Mouse (Mus musculus): ENCODE results near the gene C1rl. TPM values are rescaled to one million over a fixed set of nuclear protein-coding genes. Genes with fewer than 3 reads are reported as not detected.
"Not testable (repeated sequence)": the region's sequence is repeated elsewhere in the genome, so short reads cannot be mapped to it uniquely, and the experiment has no call there.

The C1rl gene
- total and polyA plus RNA-seq, 2 experiments = 53.6 to 73.0 TPM

- H3K27ac ChIP-seq (replicated peaks; ENCODE audit: insufficient read depth, low read depth, low read length) = no peak overlapping the region
- no peaks in the 10 kb centered on the region for H3K36me3 ChIP-seq (ENCODE audit: control insufficient read depth, insufficient read depth, low read length)
- no peak overlapping the region for H3K4me3 ChIP-seq (ENCODE audit: insufficient read depth, low read depth, low read length)
- H3K79me2 ChIP-seq (ENCODE audit: control insufficient read depth, insufficient read depth, low read length) = no peaks in the 10 kb centered on the region
- 92% methylated on average over 3 of the region's 3 CpGs for WGBS
- DNase-seq (ENCODE audit: extremely low read depth, low read depth, low spot score) = no peak
- H3K27me3 ChIP-seq (ENCODE audit: control insufficient read depth, insufficient read depth, low read length) = no peaks in the 10 kb centered on the region
- peaks cover 34% of the 10 kb centered on the region for H3K4me1 ChIP-seq (ENCODE audit: control insufficient read depth, insufficient read depth, low read length)
- H3K9ac ChIP-seq (ENCODE audit: low read depth, low read length) = no peak overlapping the region
- no peak for TF ChIP-seq POLR2A (IDR thresholded peaks at IDR 0.05; ENCODE audit: extremely low read depth, insufficient read depth, low read length)
- TF ChIP-seq CTCF (IDR thresholded peaks at IDR 0.05; ENCODE audit: low read depth, low read length) = no peak
Measured at GRCm38 (mm10) chr6:124479573-124479930, 13.4 kb upstream of the C1rl start.

GRCm38 (mm10) chr6:124480295-124480694 is 12.6 kb upstream of the C1rl start:
- DNase-seq (ENCODE audit: extremely low read depth, low read depth, low spot score) = peak; percentile 62
- TF ChIP-seq CTCF (IDR thresholded peaks at IDR 0.05; ENCODE audit: low read depth, low read length) (no peak), POLR2A (IDR thresholded peaks at IDR 0.05; ENCODE audit: extremely low read depth, insufficient read depth, low read length) (no peak)
- Histone ChIP-seq H3K36me3 (ENCODE audit: control insufficient read depth, insufficient read depth, low read length) (no peaks in the 10 kb centered on the region), H3K4me3 (ENCODE audit: insufficient read depth, low read depth, low read length) (no peak overlapping the region), H3K27me3 (ENCODE audit: control insufficient read depth, insufficient read depth, low read length) (no peaks in the 10 kb centered on the region), H3K9ac (ENCODE audit: low read depth, low read length) (no peak overlapping the region), H3K27ac (replicated peaks; ENCODE audit: insufficient read depth, low read depth, low read length) (no peak overlapping the region), H3K4me1 (ENCODE audit: control insufficient read depth, insufficient read depth, low read length) (peaks cover 34% of the 10 kb centered on the region), H3K79me2 (ENCODE audit: control insufficient read depth, insufficient read depth, low read length) (no peaks in the 10 kb centered on the region)
- WGBS = 28% methylated on average over 4 of the region's 4 CpGs

GRCm38 (mm10) chr6:124481571-124481970 is 11.3 kb upstream of the C1rl start:
- TF ChIP-seq CTCF (IDR thresholded peaks at IDR 0.05; ENCODE audit: low read depth, low read length) (peak; percentile 60), POLR2A (IDR thresholded peaks at IDR 0.05; ENCODE audit: extremely low read depth, insufficient read depth, low read length) (no peak)
- Histone ChIP-seq H3K27me3 (ENCODE audit: control insufficient read depth, insufficient read depth, low read length) (no peaks in the 10 kb centered on the region), H3K27ac (replicated peaks; ENCODE audit: insufficient read depth, low read depth, low read length) (peak overlapping the region; percentile 86), H3K36me3 (ENCODE audit: control insufficient read depth, insufficient read depth, low read length) (no peaks in the 10 kb centered on the region), H3K9ac (ENCODE audit: low read depth, low read length) (peak overlapping the region; percentile 67), H3K79me2 (ENCODE audit: control insufficient read depth, insufficient read depth, low read length) (no peaks in the 10 kb centered on the region), H3K4me1 (ENCODE audit: control insufficient read depth, insufficient read depth, low read length) (peaks cover 34% of the 10 kb centered on the region), H3K4me3 (ENCODE audit: insufficient read depth, low read depth, low read length) (peak overlapping the region; percentile 53)
- WGBS = 20% methylated on average over 6 of the region's 6 CpGs
- DNase-seq (ENCODE audit: extremely low read depth, low read depth, low spot score) = peak; percentile 93

- WGBS = 88% methylated on average over 3 of the region's 3 CpGs
- not testable (repeated sequence) for H3K27me3 ChIP-seq (ENCODE audit: control insufficient read depth, insufficient read depth, low read length); H3K9ac ChIP-seq (ENCODE audit: low read depth, low read length); H3K79me2 ChIP-seq (ENCODE audit: control insufficient read depth, insufficient read depth, low read length); H3K4me3 ChIP-seq (ENCODE audit: insufficient read depth, low read depth, low read length); DNase-seq (ENCODE audit: extremely low read depth, low read depth, low spot score); H3K36me3 ChIP-seq (ENCODE audit: control insufficient read depth, insufficient read depth, low read length); H3K27ac ChIP-seq (replicated peaks; ENCODE audit: insufficient read depth, low read depth, low read length)
- H3K4me1 ChIP-seq (ENCODE audit: control insufficient read depth, insufficient read depth, low read length) = peaks cover 22% of the 10 kb centered on the region
Measured at GRCm38 (mm10) chr6:124483831-124484230, 9.1 kb upstream of the C1rl start.

- H3K79me2 ChIP-seq (ENCODE audit: control insufficient read depth, insufficient read depth, low read length) = no peaks in the 10 kb centered on the region
- peaks cover 19% of the 10 kb centered on the region for H3K4me1 ChIP-seq (ENCODE audit: control insufficient read depth, insufficient read depth, low read length)
- no peaks in the 10 kb centered on the region for H3K36me3 ChIP-seq (ENCODE audit: control insufficient read depth, insufficient read depth, low read length)
- no peak overlapping the region for H3K27ac ChIP-seq (replicated peaks; ENCODE audit: insufficient read depth, low read depth, low read length)
- no peak for DNase-seq (ENCODE audit: extremely low read depth, low read depth, low spot score)
- no peak for TF ChIP-seq CTCF (IDR thresholded peaks at IDR 0.05; ENCODE audit: low read depth, low read length)
- no peak for TF ChIP-seq POLR2A (IDR thresholded peaks at IDR 0.05; ENCODE audit: extremely low read depth, insufficient read depth, low read length)
- H3K4me3 ChIP-seq (ENCODE audit: insufficient read depth, low read depth, low read length) = no peak overlapping the region
- H3K27me3 ChIP-seq (ENCODE audit: control insufficient read depth, insufficient read depth, low read length) = no peaks in the 10 kb centered on the region
- WGBS = 84% methylated on average over 7 of the region's 7 CpGs
- H3K9ac ChIP-seq (ENCODE audit: low read depth, low read length) = no peak overlapping the region
Measured at GRCm38 (mm10) chr6:124484851-124485250, 8.1 kb upstream of the C1rl start.

- no peaks in the 10 kb centered on the region for H3K27me3 ChIP-seq (ENCODE audit: control insufficient read depth, insufficient read depth, low read length)
- no peak for DNase-seq (ENCODE audit: extremely low read depth, low read depth, low spot score)
- no peaks in the 10 kb centered on the region for H3K79me2 ChIP-seq (ENCODE audit: control insufficient read depth, insufficient read depth, low read length)
- H3K36me3 ChIP-seq (ENCODE audit: control insufficient read depth, insufficient read depth, low read length) = no peaks in the 10 kb centered on the region
- no peak overlapping the region for H3K9ac ChIP-seq (ENCODE audit: low read depth, low read length)
- TF ChIP-seq CTCF (IDR thresholded peaks at IDR 0.05; ENCODE audit: low read depth, low read length) (no peak), POLR2A (IDR thresholded peaks at IDR 0.05; ENCODE audit: extremely low read depth, insufficient read depth, low read length) (no peak)
- H3K4me3 ChIP-seq (ENCODE audit: insufficient read depth, low read depth, low read length) = no peak overlapping the region
- peaks cover 16% of the 10 kb centered on the region for H3K4me1 ChIP-seq (ENCODE audit: control insufficient read depth, insufficient read depth, low read length)
- no peak overlapping the region for H3K27ac ChIP-seq (replicated peaks; ENCODE audit: insufficient read depth, low read depth, low read length)
- WGBS = 69% methylated on average over 21 of the region's 21 CpGs
Measured at GRCm38 (mm10) chr6:124485414-124486144, 7.3 kb upstream of the C1rl start.
